Mouse (Mus musculus) intestine, embryonic 16.5 days (tissue): ENCODE data around the gene Fut7. TPM values are rescaled to one million over a fixed set of nuclear protein-coding genes. Genes with fewer than 3 reads are reported as not detected.

Experiments
- ATAC-seq: fragments of 200-750 bp; cut with Nextera tagmentation; 2 replicates; pipeline ENCODE4 v1.8.0; 2017; ENCODE audit warnings: moderate TSS enrichment, moderate library complexity
- H3K27ac ChIP-seq: fragments of 300-500 bp; sonication (generic); 2 replicates; pipeline ENCODE4 v1.5.1; 2014; ENCODE audit warnings: mild to moderate bottlenecking, low read length
- H3K27me3 ChIP-seq: fragments of 300-500 bp; sonication (generic); replicated peaks from 2 replicates; pipeline ENCODE4 v1.6.1; 2014; ENCODE audit warnings: low read length, control low read depth, mixed read lengths; ENCODE audit not compliant: control insufficient read depth, insufficient read depth
- H3K36me3 ChIP-seq: fragments of 300-500 bp; sonication (generic); 2 replicates; pipeline ENCODE4 v1.6.1; 2014; ENCODE audit warnings: low read length, control low read depth; ENCODE audit not compliant: control insufficient read depth, insufficient read depth
- H3K4me1 ChIP-seq: fragments of 300-500 bp; sonication (generic); 2 replicates; pipeline ENCODE4 v1.6.1; 2014; ENCODE audit warnings: low read length, control low read depth, mixed read lengths; ENCODE audit not compliant: control insufficient read depth, insufficient read depth
- H3K4me2 ChIP-seq: fragments of 300-500 bp; sonication (generic); 2 replicates; pipeline ENCODE4 v1.6.1; 2014; ENCODE audit warnings: low read depth, low read length, control low read depth
- H3K4me3 ChIP-seq: fragments of 300-500 bp; sonication (generic); 2 replicates; pipeline ENCODE4 v1.5.1; 2014; ENCODE audit warnings: mild to moderate bottlenecking, low read length
- H3K9ac ChIP-seq: fragments of 300-500 bp; sonication (generic); 2 replicates; pipeline ENCODE4 v1.6.1; 2014; ENCODE audit warnings: low read depth, low read length
- H3K9me3 ChIP-seq: fragments of 300-500 bp; sonication (generic); 2 replicates; pipeline ENCODE4 v1.6.1; 2016; ENCODE audit warnings: low read length, control low read depth; ENCODE audit not compliant: control insufficient read depth
- WGBS: fragments of 180-500 bp; shearing (Covaris S2); extraction: QIAGEN DNeasy Blood & Tissue Kit; methylation state at CpG from one replicate; pipeline ENCODE4 v1.1.7; 2014; 5-methylcytosine and 5-hydroxymethylcytosine counted together
- polyA plus RNA-seq: library from polyadenylated mRNA; unstranded; fragments of >200 nt; fragmentation: Nextera tagmentation; extraction: Ambion mirVana; gene quantifications from 2 replicates; pipeline ENCODE4 v1.2.1, GENCODE M21; 2015

Gene Fut7
- polyA plus RNA-seq, 1 experiment from 2014 or later = 0.33 TPM

- Histone ChIP-seq H3K4me3 (no peak overlapping the region), H3K4me2 (no peak overlapping the region), H3K27me3 (peaks cover 3% of the 10 kb centered on the region; the same call in 1 of the 2 replicates), H3K36me3 (no peaks in the 10 kb centered on the region), H3K27ac (no peak overlapping the region), H3K9me3 (no peaks in the 10 kb centered on the region), H3K9ac (no peak overlapping the region), H3K4me1 (0 out of 2 replicates have a peak, but pooled peaks cover 3% of the 10 kb centered on the region)
- WGBS = 74% methylated on average over 17 of the region's 17 CpGs
- no peak for ATAC-seq
Measured at GRCm38 (mm10) chr2:25430395-25431233, 7.5 kb downstream of the Fut7 start.

- H3K4me3 ChIP-seq = no peak overlapping the region
- H3K27me3 ChIP-seq = no peaks in the 10 kb centered on the region; the same call in 1 of the 2 replicates
- H3K4me2 ChIP-seq = no peak overlapping the region
- no peaks in the 10 kb centered on the region for H3K36me3 ChIP-seq
- no peak for ATAC-seq
- H3K9me3 ChIP-seq = no peaks in the 10 kb centered on the region
- H3K27ac ChIP-seq = no peak overlapping the region
- 0 out of 2 replicates have a peak, but pooled peaks cover 3% of the 10 kb centered on the region for H3K4me1 ChIP-seq
- no peak overlapping the region for H3K9ac ChIP-seq
- WGBS = 73% methylated on average over 6 of the region's 6 CpGs
Measured at GRCm38 (mm10) chr2:25431308-25431855, 8.3 kb downstream of the Fut7 start.

GRCm38 (mm10) chr2:25432326-25433098, 9.4 kb downstream of the Fut7 start:
- no peak overlapping the region for H3K4me2 ChIP-seq
- no peaks in the 10 kb centered on the region; the same call in 1 of the 2 replicates for H3K27me3 ChIP-seq
- no peak for ATAC-seq

GRCm38 (mm10) chr2:25433101-25433500, 10.0 kb downstream of the Fut7 start:
- no peaks in the 10 kb centered on the region; the same call in 1 of the 2 replicates for H3K27me3 ChIP-seq
- H3K27ac ChIP-seq = no peak overlapping the region
- no peak overlapping the region for H3K4me2 ChIP-seq
- ATAC-seq = no peak
- no peaks in the 10 kb centered on the region for H3K36me3 ChIP-seq
- H3K4me3 ChIP-seq = no peak overlapping the region
- no peak overlapping the region for H3K9ac ChIP-seq
- H3K9me3 ChIP-seq = no peaks in the 10 kb centered on the region
- WGBS = 91% methylated on average over 17 of the region's 17 CpGs
- 0 out of 2 replicates have a peak, but pooled peaks cover 2% of the 10 kb centered on the region for H3K4me1 ChIP-seq

More at GRCm38 (mm10) chr2:25432326-25433098, 9.4 kb downstream of the Fut7 start:
- Histone ChIP-seq H3K9me3 (no peaks in the 10 kb centered on the region), H3K36me3 (no peaks in the 10 kb centered on the region), H3K4me3 (no peak overlapping the region), H3K27ac (no peak overlapping the region), H3K9ac (no peak overlapping the region), H3K4me1 (0 out of 2 replicates have a peak, but pooled peaks cover 3% of the 10 kb centered on the region)
- 85% methylated on average over 11 of the region's 11 CpGs for WGBS

GRCm38 (mm10) chr2:25434292-25434691, 11.2 kb downstream of the Fut7 start:
- no peaks in the 10 kb centered on the region for H3K4me1 ChIP-seq
- 85% methylated on average over 8 of the region's 8 CpGs for WGBS
- H3K36me3 ChIP-seq = no peaks in the 10 kb centered on the region
- no peaks in the 10 kb centered on the region; the same call in 1 of the 2 replicates for H3K27me3 ChIP-seq
- H3K27ac ChIP-seq = no peak overlapping the region
- no peak overlapping the region for H3K9ac ChIP-seq
- no peaks in the 10 kb centered on the region for H3K9me3 ChIP-seq
- ATAC-seq = no peak
- H3K4me2 ChIP-seq = no peak overlapping the region
- no peak overlapping the region for H3K4me3 ChIP-seq

GRCm38 (mm10) chr2:25436286-25436820, 13.3 kb downstream of the Fut7 start:
- ATAC-seq = no peak

GRCm38 (mm10) chr2:25441067-25441466, 18.0 kb downstream of the Fut7 start:
- no peaks in the 10 kb centered on the region for H3K4me1 ChIP-seq
- H3K4me3 ChIP-seq = no peak overlapping the region
- no peak overlapping the region for H3K9ac ChIP-seq
- H3K9me3 ChIP-seq = no peaks in the 10 kb centered on the region
- 81% methylated on average over 20 of the region's 20 CpGs for WGBS
- no peak overlapping the region for H3K27ac ChIP-seq
- no peak for ATAC-seq
- no peak overlapping the region for H3K4me2 ChIP-seq
- H3K36me3 ChIP-seq = no peaks in the 10 kb centered on the region
- H3K27me3 ChIP-seq = no peaks in the 10 kb centered on the region

More at GRCm38 (mm10) chr2:25436286-25436820, 13.3 kb downstream of the Fut7 start:
- Histone ChIP-seq H3K4me2 (no peak overlapping the region), H3K36me3 (no peaks in the 10 kb centered on the region), H3K27me3 (no peaks in the 10 kb centered on the region), H3K27ac (no peak overlapping the region), H3K4me3 (no peak overlapping the region), H3K9ac (no peak overlapping the region), H3K4me1 (no peaks in the 10 kb centered on the region), H3K9me3 (no peaks in the 10 kb centered on the region)
- WGBS = 89% methylated on average over 10 of the region's 10 CpGs

GRCm38 (mm10) chr2:25442682-25443081, 19.6 kb downstream of the Fut7 start:
- Histone ChIP-seq H3K27ac (no peak overlapping the region), H3K4me1 (no peaks in the 10 kb centered on the region), H3K9ac (no peak overlapping the region), H3K4me2 (no peak overlapping the region), H3K9me3 (no peaks in the 10 kb centered on the region), H3K27me3 (no peaks in the 10 kb centered on the region), H3K4me3 (no peak overlapping the region), H3K36me3 (no peaks in the 10 kb centered on the region)
- WGBS = 93% methylated on average over 14 of the region's 14 CpGs
- ATAC-seq = no peak
